Mouse (Mus musculus) gastrocnemius, postnatal 14 days (tissue): ENCODE data around the gene Rsph6a. TPM values are rescaled to one million over a fixed set of nuclear protein-coding genes. Genes with fewer than 3 reads are reported as not detected.
A peak's percentile ranks its signal among the peaks of the same experiment; 100 is the strongest.

Experiments used
- DNase-seq: peaks from one replicate; pipeline ENCODE4 v3.0.0; 2021; ENCODE audit warnings: mixed read lengths
- intact Hi-C: fragments of 180-260 bp; cut with DNase I; formaldehyde crosslinking; loops from one replicate; pipeline ENCODE4 v1.15.1; 2025; ENCODE audit warnings: low total_unique reads
- total RNA-seq, 2 experiments: library from RNA; stranded (reverse); gene quantifications; 2 replicates each; pipeline ENCODE4 v1.2.3; 2021

Rsph6a gene
- total RNA-seq, 2 experiments from 2014 or later: not detected

GRCm38 (mm10) chr7:19094826-19095750 is 40.6 kb downstream of the Rsph6a start:
- intact Hi-C loops: no loop called here
- peak; percentile 61 for DNase-seq

- DNase-seq: peak; percentile 75
- intact Hi-C loops: no loop called here
Measured at GRCm38 (mm10) chr7:19095751-19096110, 41.2 kb downstream of the Rsph6a start.

GRCm38 (mm10) chr7:19096421-19096976 is 42.0 kb downstream of the Rsph6a start:
- intact Hi-C loops: no loop called here
- DNase-seq: no peak

- peak; percentile 6 for DNase-seq
- intact Hi-C loops: no loop called here
Measured at GRCm38 (mm10) chr7:19097217-19097616, 42.7 kb downstream of the Rsph6a start.

GRCm38 (mm10) chr7:19097863-19098262 is 43.4 kb downstream of the Rsph6a start:
- intact Hi-C loops: no loop called here
- peak; percentile 11 for DNase-seq

- DNase-seq: no peak
- intact Hi-C loops: no loop called here
Measured at GRCm38 (mm10) chr7:19098811-19099210, 44.3 kb downstream of the Rsph6a start.

GRCm38 (mm10) chr7:19100290-19100689 is 45.8 kb downstream of the Rsph6a start:
- intact Hi-C loops: no loop called here
- no peak for DNase-seq

GRCm38 (mm10) chr7:19103741-19104140 is 49.3 kb downstream of the Rsph6a start:
- intact Hi-C loops: no loop called here
- no peak for DNase-seq

GRCm38 (mm10) chr7:19104486-19104885 is 50.0 kb downstream of the Rsph6a start:
- no peak for DNase-seq
- intact Hi-C loops: no loop called here

- DNase-seq: no peak
- intact Hi-C loops: no loop called here
Measured at GRCm38 (mm10) chr7:19107436-19107835, 52.9 kb downstream of the Rsph6a start.

GRCm38 (mm10) chr7:19109565-19109964 is 55.1 kb downstream of the Rsph6a start:
- intact Hi-C loops: no loop called here

GRCm38 (mm10) chr7:19118028-19118771 is 63.7 kb downstream of the Rsph6a start, which contains the start of gene Gm4969:
Gm4969 (minus strand) TSS chr7:19118368.
- intact Hi-C loops: no loop called here
- DNase-seq: peak; percentile 53

More at GRCm38 (mm10) chr7:19109565-19109964, 55.1 kb downstream of the Rsph6a start:
- no peak for DNase-seq

- intact Hi-C loops: no loop called here
- no peak for DNase-seq
Measured at GRCm38 (mm10) chr7:19119083-19119482, 64.6 kb downstream of the Rsph6a start.

- intact Hi-C loops: no loop called here
- peak; percentile 91 for DNase-seq
Measured at GRCm38 (mm10) chr7:19119631-19120429, 65.3 kb downstream of the Rsph6a start, which contains the start of gene Fbxo46. Fbxo46 (plus strand) TSS chr7:19119859.

GRCm38 (mm10) chr7:19121686-19122085 is 67.2 kb downstream of the Rsph6a start:
- intact Hi-C loops: no loop called here
- DNase-seq: no peak
